Mouse (Mus musculus): ENCODE measurements around the gene Prickle2.

Gene Prickle2

GRCm38 (mm10) chr6:92520088-92520875 lies 185.7 kb downstream of the Prickle2 start:
- no peak for DNase-seq (ENCODE audit: low spot score in 2 of 2)

GRCm38 (mm10) chr6:92518438-92518968 lies 187.5 kb downstream of the Prickle2 start:
- no peak for DNase-seq (ENCODE audit: low spot score in 2 of 2)

- no peak for DNase-seq (ENCODE audit: low spot score in 2 of 2)
Measured at GRCm38 (mm10) chr6:92517002-92517401, 189.0 kb downstream of the Prickle2 start.

- no peak for DNase-seq (ENCODE audit: low spot score in 2 of 2)
Measured at GRCm38 (mm10) chr6:92512001-92512400, 194.0 kb downstream of the Prickle2 start.

GRCm38 (mm10) chr6:92509712-92510111 lies 196.2 kb downstream of the Prickle2 start:
- no peak for DNase-seq (ENCODE audit: low spot score in 2 of 2)

GRCm38 (mm10) chr6:92506276-92506675 lies 199.7 kb downstream of the Prickle2 start:
- DNase-seq (ENCODE audit: low spot score in 2 of 2): no peak

GRCm38 (mm10) chr6:92499449-92499848 lies 206.5 kb downstream of the Prickle2 start:
- DNase-seq (ENCODE audit: low spot score in 2 of 2): no peak

- DNase-seq (ENCODE audit: low spot score in 2 of 2): no peak
Measured at GRCm38 (mm10) chr6:92498574-92498973, 207.4 kb downstream of the Prickle2 start.

GRCm38 (mm10) chr6:92497279-92497678 lies 208.7 kb downstream of the Prickle2 start:
- no peak for DNase-seq (ENCODE audit: low spot score in 2 of 2)

GRCm38 (mm10) chr6:92495500-92495899 lies 210.5 kb downstream of the Prickle2 start:
- DNase-seq (ENCODE audit: low spot score in 2 of 2): no peak

GRCm38 (mm10) chr6:92481690-92481956 lies 224.3 kb downstream of the Prickle2 start:
- no peak for DNase-seq (ENCODE audit: low spot score in 2 of 2)

- DNase-seq (ENCODE audit: low spot score in 2 of 2): peak; percentile 68 to 74
Measured at GRCm38 (mm10) chr6:92480941-92481689, 224.8 kb downstream of the Prickle2 start.

- DNase-seq (ENCODE audit: low spot score in 2 of 2): no peak
Measured at GRCm38 (mm10) chr6:92478612-92479011, 227.3 kb downstream of the Prickle2 start.

- no peak for DNase-seq (ENCODE audit: low spot score in 2 of 2)
Measured at GRCm38 (mm10) chr6:92477621-92478020, 228.3 kb downstream of the Prickle2 start.

GRCm38 (mm10) chr6:92469456-92469855 lies 236.5 kb downstream of the Prickle2 start:
- DNase-seq (ENCODE audit: low spot score in 2 of 2): no peak

- DNase-seq (ENCODE audit: low spot score in 2 of 2): no peak
Measured at GRCm38 (mm10) chr6:92468892-92469291, 237.1 kb downstream of the Prickle2 start.

- DNase-seq (ENCODE audit: low spot score in 2 of 2): no peak
Measured at GRCm38 (mm10) chr6:92468383-92468791, 237.6 kb downstream of the Prickle2 start.

GRCm38 (mm10) chr6:92467343-92467742 lies 238.6 kb downstream of the Prickle2 start:
- DNase-seq (ENCODE audit: low spot score in 2 of 2): no peak

- no peak for DNase-seq (ENCODE audit: low spot score in 2 of 2)
Measured at GRCm38 (mm10) chr6:92465666-92466065, 240.3 kb downstream of the Prickle2 start.

- no peak for DNase-seq (ENCODE audit: low spot score in 2 of 2)
Measured at GRCm38 (mm10) chr6:92464781-92465337, 241.1 kb downstream of the Prickle2 start.

GRCm38 (mm10) chr6:92463768-92464167 lies 242.2 kb downstream of the Prickle2 start:
- DNase-seq (ENCODE audit: low spot score in 2 of 2): no peak

- DNase-seq (ENCODE audit: low spot score in 2 of 2): no peak
Measured at GRCm38 (mm10) chr6:92460750-92461149, 245.2 kb downstream of the Prickle2 start.

GRCm38 (mm10) chr6:92458026-92458425 lies 247.9 kb downstream of the Prickle2 start:
- DNase-seq (ENCODE audit: low spot score in 2 of 2): no peak
